Mouse (Mus musculus) c-Kit-positive CD71-negative TER-119-negative erythroid progenitor cells, embryonic 14.5 days (primary cell): Measurements from ENCODE around the gene Hnrnph3.

Experiments
- DNase-seq: peaks from one replicate; pipeline ENCODE4 v3.0.0-alpha.2; 2013; ENCODE audit warnings: low read depth

Gene Hnrnph3

DNA sequence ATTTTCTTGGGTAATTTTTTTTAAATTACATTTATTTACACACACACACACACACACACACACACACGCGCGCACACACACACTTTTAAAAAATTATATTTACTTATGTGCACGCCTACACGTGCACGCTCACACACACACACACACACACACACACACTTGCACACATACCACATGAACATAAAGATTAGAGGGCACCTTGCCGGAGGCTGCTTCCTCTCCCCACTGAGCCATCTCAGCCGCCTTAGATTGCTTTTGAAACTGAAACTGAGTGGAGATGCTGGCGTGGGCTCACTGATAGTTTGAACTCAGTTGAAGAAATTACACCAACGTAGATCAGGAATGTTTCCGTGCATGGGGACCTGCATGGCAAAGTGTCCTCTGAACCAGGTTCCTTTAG is 39.9 kb downstream of the Hnrnph3 start:
- DNase-seq = no peak

DNA sequence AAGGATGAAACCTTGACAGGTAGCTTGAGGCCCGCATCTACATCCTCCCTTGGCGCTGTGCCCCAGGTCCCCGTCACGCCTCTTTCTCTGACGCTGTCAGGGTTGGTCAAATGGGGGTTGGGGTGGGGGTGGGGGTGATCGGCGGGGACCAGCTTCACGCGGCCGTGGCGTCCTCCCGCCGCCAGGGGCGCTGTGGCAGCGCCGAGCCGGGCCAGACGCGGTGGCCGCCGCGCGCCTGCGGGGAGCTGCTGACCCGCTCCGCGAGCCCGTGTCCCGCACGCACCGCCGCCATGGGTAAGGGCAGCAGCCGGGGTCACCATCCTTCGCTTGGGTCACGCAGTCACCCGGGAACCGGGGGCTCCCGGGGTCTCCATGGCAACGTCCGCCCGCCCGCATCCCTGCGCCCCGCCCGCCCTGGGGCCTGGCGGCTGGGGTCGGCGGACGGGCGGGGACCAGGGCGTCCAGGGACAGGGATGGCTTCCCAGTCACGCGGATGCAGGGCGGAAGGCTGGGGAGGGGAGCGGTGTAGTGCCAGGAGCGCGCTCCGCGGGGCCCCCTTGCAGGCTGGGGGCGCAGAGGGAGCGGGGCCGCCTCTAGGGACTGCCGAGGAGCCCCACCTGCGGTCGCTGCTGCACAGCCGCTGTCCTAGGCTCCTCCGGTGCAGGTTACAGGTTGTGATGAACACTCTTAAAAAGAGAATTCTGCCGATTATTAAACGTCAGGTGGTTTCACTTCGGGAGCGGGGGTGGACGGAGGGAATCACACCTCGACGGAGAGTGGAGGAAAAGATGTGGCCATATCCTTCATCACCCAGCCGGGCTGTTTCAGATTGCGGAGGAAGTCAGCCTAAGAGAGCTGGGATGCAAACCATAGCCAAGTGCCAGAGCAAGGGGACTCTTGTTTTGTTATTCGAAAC is 43.7 kb downstream of the Hnrnph3 start, which contains the start of gene Rufy2:
TSS of gene Rufy2 (plus strand) at position 185 of the 916 bp plus-strand sequence.
- DNase-seq = peak; percentile 47

DNA sequence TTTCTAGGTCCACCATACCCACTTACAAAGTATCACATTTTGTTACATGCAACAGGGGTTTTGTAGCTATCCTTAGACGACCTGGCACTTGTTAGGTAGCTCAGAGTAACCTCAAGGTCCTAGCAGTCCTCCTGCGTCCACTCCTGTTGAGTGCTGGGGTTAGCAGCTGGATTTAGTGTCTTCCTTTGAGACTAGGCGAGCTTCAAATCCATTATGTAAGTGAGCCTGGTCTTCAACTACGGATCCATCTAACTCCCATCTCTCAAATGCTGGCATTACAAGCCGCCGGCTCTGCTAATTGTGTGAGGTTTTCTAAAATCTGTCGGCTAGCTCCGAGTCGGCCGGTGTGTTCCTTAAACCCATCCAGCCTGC is 44.4 kb downstream of the Hnrnph3 start:
- no peak for DNase-seq

DNA sequence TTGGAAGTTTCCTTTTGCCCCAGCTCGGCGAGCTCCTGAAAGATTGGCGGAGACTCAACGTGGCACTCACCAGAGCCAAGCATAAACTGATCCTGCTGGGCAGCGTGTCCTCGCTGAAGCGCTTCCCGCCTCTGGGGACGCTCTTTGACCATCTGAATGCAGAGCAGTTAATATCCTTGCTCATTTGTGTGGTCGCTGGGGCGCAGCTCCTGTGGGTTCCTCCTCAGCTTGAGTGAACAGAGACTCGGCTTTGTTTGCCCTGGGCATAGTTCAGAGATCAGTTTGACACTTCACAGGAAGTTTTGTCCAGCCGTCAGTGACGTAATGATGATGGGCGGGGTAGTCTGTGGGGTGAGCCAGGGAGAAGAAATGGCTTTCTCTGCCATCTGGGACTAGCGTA is 52.2 kb downstream of the Hnrnph3 start:
- DNase-seq = no peak

DNA sequence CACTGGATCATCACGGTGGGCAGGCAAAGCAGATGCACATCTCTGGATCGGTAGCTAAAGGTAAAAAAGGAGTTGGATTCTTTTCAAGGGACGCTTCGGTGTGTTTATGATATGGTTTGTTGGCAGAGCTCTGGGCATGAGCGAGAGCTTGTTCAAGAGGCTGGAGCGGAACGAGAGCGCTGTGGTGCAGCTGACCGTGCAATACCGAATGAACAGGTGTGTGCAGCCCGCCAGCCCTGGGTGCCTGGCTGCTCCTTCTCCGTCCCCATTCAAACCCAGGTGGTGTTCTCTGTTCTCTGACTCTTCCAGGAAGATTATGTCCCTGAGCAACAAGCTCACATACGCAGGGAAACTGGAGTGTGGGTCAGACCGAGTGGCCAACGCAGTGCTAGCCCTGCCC is 57.7 kb downstream of the Hnrnph3 start:
- DNase-seq = no peak

DNA sequence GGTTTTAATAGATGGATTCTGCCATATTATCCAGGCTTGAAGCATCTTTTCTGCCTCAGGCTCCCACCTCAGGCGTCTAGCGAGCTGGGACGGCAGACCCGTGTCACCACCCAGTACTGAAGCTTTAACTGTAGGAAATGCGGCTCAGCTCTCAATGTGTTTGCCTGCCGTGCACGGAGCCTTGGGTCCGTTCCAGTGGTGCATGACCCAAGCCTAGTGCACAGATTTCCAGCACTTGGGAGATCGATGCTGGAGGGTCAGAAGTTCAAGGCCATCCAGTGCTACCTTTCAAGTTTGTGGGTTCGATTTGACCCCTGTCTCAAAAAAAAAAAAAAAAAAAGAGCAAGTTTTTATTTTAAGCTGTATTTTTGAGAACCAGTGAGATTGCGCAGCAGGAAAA is 58.2 kb downstream of the Hnrnph3 start:
- no peak for DNase-seq
